Mouse (Mus musculus) Patski (cell line): Measurements from ENCODE around the gene Igf2bp2. TPM values are rescaled to one million over a fixed set of nuclear protein-coding genes. Genes with fewer than 3 reads are reported as not detected.

Experiments
- ATAC-seq: fragments of 100-300 bp; one replicate; pipeline ENCODE4 v1.8.0; 2021
- CTCF ChIA-PET: fragments of 350-600 bp; sonication (Branson Sonifier 250); formaldehyde crosslinking; loops from one replicate; lab custom pipeline; 2022; ENCODE audit warnings: inconsistent platforms; lab: Charles Lee
- POLR2A ChIA-PET: fragments of 350-600 bp; sonication (Branson Sonifier 250); formaldehyde crosslinking; loops from one replicate; lab custom pipeline; 2022; ENCODE audit warnings: antibody characterized with exemption, inconsistent platforms; lab: Charles Lee
- DNase-seq: peaks from one replicate; pipeline ENCODE4 v3.0.0-alpha.2; 2011; ENCODE audit warnings: low read depth, low spot score
- H3K27me3 ChIP-seq: fragments of 371-371 bp; one replicate; pipeline ENCODE4 v1.5.1; 2021
- CTCF ChIP-seq: fragments of 100-300 bp; IDR thresholded peaks from one replicate; pipeline ENCODE4 v1.5.1; 2021
- in situ Hi-C: fragments of 300-500 bp; cut with MboI; formaldehyde crosslinking; loops from 3 replicates; pipeline ENCODE4 v1.11.1; 2018; ENCODE audit warnings: low pct_unique_long_range_greater_than_20kb, mixed read lengths
- polyA plus RNA-seq: library from polyadenylated mRNA; unstranded; gene quantifications from one replicate; pipeline ENCODE4 v1.2.3, GENCODE M21; 2021

Gene Igf2bp2
- polyA plus RNA-seq, 1 experiment from 2014 or later, result 30.7 TPM

DNA sequence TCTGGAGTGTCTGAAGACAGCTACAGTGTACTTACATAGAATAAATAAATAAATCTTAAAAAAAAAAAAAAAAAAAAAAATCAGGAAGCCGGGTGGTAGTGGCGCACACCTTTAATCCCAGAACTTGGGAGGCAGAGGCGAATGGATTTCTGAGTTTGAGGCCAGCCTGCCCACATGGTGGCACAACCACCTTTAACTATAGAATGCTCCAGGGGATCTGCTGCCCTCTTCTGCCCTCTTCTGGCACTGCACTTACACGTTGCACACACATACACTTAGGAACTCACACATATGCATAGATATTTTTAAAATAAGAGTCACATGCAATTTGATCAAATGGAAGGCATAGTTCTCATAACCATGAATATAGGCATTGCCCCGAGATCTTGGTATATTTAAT, 35.3 kb downstream of the Igf2bp2 start:
- peak; percentile 33 for TF ChIP-seq CTCF
- ChIA-PET POLR2A (no interaction called here), CTCF (interaction anchor here (1.0 kb wide), 1 partner anchor 19 kb away, joined by 3 read pairs; no protein-coding TSS in a partner anchor)
- H3K27me3 ChIP-seq, result no peaks in the 10 kb centered on the region
- in situ Hi-C loops, result no loop called here
- ATAC-seq (no peak), DNase-seq (no peak)

DNA sequence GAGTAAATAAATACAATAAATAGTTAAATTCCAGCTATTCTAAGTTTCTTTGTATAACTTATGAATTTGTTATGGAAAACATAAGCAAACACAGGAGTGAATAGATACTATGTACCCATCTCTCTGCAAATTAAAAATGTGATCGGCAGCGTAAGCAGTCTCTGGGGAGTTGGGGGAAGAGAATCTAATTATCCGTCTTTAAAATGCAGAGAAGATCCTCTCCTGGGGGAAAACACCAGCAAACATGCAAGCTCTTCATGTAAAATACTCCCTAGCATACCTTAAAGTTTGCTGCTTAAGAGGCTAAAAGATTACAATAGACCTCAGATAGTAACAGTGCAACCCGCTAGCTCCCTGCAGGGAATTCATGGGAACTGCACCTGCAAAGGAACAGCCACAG, 36.2 kb downstream of the Igf2bp2 start:
- no peak for ATAC-seq
- POLR2A ChIA-PET, result no interaction called here
- no peaks in the 10 kb centered on the region for H3K27me3 ChIP-seq
- DNase-seq, result no peak
- no peak for TF ChIP-seq CTCF
- in situ Hi-C loops, result no loop called here
- CTCF ChIA-PET, result interaction anchor here (1.0 to 1.4 kb wide), 2 partner anchors 18 to 54 kb away, joined by 3 read pairs; no protein-coding TSS in a partner anchor

DNA sequence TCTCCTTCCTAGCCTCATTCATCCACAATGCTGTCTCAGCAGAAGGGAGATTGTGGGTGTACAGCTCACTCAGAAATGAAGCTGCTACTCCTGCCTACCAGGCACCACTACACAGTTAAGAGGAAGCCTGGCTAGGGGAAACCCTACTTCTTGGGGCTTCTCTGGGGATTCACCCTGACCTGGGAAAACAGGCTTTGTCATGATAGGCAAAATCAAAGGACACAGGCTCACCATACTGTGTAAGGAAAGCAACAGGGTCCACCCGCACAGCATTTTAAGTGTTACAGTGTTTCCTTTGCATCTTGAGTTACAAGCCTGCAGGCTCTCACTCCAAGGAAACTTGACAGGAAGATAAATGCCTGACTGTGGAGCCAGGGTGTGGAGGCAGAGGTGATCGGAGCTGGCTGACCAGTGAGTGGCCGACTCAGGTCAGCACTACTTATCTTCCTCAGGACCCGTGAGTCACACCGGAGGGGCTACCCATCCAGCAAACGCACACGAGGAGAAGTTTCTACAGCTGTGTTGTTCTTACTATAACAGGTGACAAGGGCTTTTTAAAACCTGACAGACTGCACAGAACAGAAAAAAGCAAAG, 38.7 kb downstream of the Igf2bp2 start:
- ATAC-seq (no peak), DNase-seq (no peak)
- no peaks in the 10 kb centered on the region for H3K27me3 ChIP-seq
- TF ChIP-seq CTCF, result no peak
- in situ Hi-C loops, result no loop called here
- CTCF ChIA-PET, result interaction anchor here (0.6 to 2.8 kb wide), 11 partner anchors 9 to 40 kb away, joined by 3 to 13 read pairs (median 4); no protein-coding TSS in a partner anchor
- POLR2A ChIA-PET, result no interaction called here

DNA sequence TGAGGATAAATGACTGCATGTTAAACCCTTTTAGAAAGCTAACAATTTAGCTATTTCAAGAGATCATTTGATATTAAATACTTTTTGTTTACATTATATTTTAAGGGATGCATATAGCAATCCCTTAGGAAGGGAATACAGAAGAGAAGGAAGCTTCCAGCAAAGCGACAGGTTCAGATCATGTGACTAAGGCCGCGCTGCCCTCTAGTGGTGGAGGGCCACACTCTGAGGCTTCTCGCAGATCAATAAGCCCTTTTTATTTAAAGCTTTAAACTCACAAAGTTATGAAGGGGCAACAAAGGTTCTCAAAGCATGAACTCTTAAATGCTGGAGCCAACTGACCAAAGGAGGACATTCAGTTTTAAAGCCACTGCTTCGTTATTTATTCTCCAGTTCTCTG, 39.4 kb downstream of the Igf2bp2 start:
- peak; percentile 87 for TF ChIP-seq CTCF
- DNase-seq, result no peak
- in situ Hi-C loops, result no loop called here
- no peak for ATAC-seq
- no peaks in the 10 kb centered on the region for H3K27me3 ChIP-seq
- POLR2A ChIA-PET, result no interaction called here
- CTCF ChIA-PET, result interaction anchor here (0.6 to 2.8 kb wide), 9 partner anchors 9 to 41 kb away, joined by 3 to 13 read pairs (median 4); no protein-coding TSS in a partner anchor

DNA sequence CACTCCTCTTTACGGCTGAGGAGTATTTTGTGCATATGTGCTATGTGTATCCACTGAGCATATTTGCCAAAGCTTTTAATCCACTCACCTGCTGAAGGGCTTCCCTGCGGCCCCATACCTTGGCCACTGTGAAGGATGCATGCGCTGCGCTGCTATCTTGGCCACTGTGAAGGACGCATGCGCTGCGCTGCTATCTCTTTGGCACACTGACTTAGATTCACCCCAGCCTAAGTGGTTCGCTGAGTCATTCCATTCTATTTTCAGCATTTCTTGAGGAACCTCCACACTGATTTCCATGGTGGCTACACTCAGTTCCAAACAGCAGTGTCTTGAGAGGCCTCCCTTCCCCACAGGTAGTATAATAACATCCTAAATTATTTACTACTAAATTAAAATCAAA, 42.0 kb downstream of the Igf2bp2 start:
- no peaks in the 10 kb centered on the region for H3K27me3 ChIP-seq
- no peak for TF ChIP-seq CTCF
- ATAC-seq (no peak), DNase-seq (no peak)
- ChIA-PET CTCF (no interaction called here), POLR2A (no interaction called here)
- in situ Hi-C loops, result no loop called here

DNA sequence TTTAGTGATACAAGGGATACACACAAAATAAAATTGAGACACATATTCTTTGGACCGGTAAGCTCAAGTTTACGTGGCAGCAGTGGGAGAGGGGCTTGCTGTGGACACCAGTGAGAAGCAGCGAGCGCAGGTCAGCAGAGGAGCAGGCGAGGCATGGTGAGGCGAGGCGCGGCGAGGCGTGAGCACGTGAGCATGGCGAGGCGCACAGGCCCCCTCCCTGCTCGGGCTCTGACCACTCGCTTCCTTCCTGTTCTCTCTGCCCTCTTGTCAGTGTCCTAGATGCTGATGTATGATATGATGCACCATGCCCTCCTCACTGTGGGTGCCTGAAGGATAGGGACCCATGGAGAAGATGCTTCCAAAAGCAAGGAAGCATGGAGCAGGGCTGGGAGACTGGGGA, 43.6 kb downstream of the Igf2bp2 start:
- POLR2A ChIA-PET, result no interaction called here
- CTCF ChIA-PET, result interaction anchor here (0.9 to 1.9 kb wide), 2 partner anchors 11 to 31 kb away, joined by 3 to 9 read pairs; no protein-coding TSS in a partner anchor
- no peak for TF ChIP-seq CTCF
- in situ Hi-C loops, result no loop called here
- H3K27me3 ChIP-seq, result no peaks in the 10 kb centered on the region
- ATAC-seq (no peak), DNase-seq (no peak)

DNA sequence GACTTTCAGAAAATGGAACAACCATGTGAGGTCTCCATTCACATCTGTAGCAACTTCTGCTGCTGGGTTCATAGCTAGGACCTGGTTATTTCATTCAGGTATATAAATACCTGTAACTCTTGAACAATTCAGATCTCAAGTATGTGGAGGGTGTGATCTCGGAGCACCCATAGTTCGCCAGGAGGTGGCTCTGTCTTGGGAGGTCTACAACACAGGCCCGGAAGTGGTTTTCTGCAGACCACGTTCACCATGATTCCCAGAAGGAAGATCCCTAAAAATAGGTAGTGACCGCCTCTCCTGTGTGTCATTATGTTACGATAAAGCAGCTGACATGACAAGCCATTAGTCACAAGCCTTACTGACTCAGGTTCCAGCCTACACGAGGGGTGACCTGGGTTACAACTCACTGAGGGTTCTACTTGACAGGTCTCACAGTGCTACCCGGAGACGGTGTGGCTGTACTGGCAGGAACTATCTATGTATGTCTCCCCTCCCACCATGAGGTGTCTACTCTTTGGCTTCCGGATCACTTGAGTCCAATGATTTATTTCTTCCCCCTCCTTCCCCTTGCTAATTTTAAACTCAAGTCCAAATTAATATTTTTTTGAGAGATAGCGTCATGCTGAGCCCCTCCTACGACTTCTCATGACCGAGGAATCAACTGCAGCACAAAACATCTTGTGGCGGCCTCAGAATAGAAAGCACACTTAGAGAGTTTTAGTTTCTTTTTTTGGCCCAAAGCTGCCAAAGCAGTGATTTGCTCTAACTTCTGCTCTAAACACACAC, 44.2 kb downstream of the Igf2bp2 start:
- H3K27me3 ChIP-seq, result no peaks in the 10 kb centered on the region
- DNase-seq (no peak), ATAC-seq (no peak)
- TF ChIP-seq CTCF, result peak; percentile 8
- ChIA-PET CTCF (interaction anchor here (0.9 to 1.9 kb wide), 2 partner anchors 11 to 32 kb away, joined by 3 to 9 read pairs; no protein-coding TSS in a partner anchor), POLR2A (no interaction called here)
- in situ Hi-C loops, result no loop called here

DNA sequence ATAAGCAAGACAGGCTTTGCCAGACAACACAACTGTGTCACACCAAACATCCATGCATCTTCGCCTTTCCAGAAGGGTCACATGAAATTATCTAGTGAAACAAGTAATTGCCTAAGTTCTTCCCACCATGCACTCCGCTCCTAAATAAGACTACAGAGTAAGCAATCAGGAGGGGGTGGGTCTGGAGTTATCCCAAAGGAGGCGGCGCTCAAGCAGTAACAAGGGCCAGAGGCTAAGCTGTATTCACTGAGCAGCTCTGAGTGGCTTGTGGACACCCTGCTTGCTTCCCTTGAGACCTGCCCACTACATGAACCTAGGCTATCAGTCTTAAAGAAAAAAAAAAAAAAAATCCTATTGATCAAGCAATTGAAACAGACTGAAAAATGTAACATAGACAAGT, 44.9 kb downstream of the Igf2bp2 start:
- H3K27me3 ChIP-seq, result no peaks in the 10 kb centered on the region
- ATAC-seq (no peak), DNase-seq (no peak)
- in situ Hi-C loops, result no loop called here
- ChIA-PET CTCF (interaction anchor here (1.9 kb wide), 1 partner anchor 10 kb away, joined by 9 read pairs; no protein-coding TSS in a partner anchor), POLR2A (no interaction called here)
- TF ChIP-seq CTCF, result no peak

DNA sequence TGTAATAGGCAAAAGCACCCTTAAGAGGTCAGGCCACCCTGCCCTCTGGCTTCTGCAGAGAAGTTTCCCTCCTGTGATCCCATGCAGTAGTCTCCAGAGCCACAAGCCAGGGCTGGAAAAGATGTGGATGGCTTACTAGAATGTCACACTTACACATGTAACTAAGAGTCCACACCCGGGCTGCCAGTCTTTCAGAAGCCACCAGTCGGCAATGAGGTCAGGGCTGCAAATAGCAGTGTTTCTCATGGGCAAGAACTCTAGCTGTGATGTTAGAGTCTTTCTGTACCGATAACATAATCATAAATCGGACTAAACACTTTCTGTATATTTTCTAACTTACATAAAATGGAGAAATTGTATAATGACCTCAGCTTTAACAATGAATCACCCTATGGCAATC, 46.4 kb downstream of the Igf2bp2 start:
- POLR2A ChIA-PET, result no interaction called here
- H3K27me3 ChIP-seq, result no peaks in the 10 kb centered on the region
- no peak for ATAC-seq
- in situ Hi-C loops, result no loop called here
- TF ChIP-seq CTCF, result no peak
- CTCF ChIA-PET, result no interaction called here
- no peak for DNase-seq

DNA sequence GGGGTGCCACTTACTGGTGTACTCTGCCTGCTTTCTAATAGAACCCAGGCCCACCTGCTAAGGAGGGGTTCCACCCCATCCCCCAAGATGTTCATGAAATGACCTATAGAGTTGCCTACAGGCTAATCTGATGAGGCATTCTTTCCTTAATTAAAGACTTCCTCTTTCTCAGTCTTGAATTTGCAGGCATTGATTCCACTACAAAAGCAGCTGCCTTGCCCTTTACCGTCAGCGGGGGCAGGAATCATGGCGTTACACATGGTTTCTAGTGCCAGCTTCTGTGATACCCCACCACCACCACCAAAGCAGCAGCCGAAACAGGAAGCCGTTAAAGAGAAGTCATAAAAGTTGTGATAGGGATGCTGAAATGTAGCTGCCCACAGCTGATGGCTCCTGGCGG, 47.0 kb downstream of the Igf2bp2 start:
- DNase-seq (no peak), ATAC-seq (no peak)
- TF ChIP-seq CTCF, result no peak
- CTCF ChIA-PET, result no interaction called here
- in situ Hi-C loops, result no loop called here
- POLR2A ChIA-PET, result no interaction called here
- H3K27me3 ChIP-seq, result no peaks in the 10 kb centered on the region

DNA sequence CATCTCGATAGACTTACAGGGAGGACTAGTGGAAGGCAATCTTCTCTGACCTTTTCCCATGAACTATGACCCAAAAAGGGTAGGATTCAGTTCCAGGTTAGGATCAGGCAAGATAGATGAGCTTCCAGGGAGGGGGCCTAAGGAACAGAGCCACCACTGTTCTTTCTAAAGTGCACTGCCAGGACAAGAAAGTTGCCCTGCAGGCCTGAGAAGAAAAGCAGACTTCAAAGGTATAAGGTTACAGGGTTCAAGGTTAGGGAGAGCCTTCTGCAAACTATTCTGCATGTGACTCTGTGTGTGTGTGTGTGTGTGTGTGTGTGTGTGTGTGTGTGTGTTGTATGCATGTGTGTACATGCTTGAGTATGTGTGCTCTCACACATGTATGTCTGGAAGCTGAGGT, 53.1 kb downstream of the Igf2bp2 start:
- TF ChIP-seq CTCF, result no peak
- no peaks in the 10 kb centered on the region for H3K27me3 ChIP-seq
- ChIA-PET CTCF (no interaction called here), POLR2A (no interaction called here)
- in situ Hi-C loops, result no loop called here
- no peak for DNase-seq
- no peak for ATAC-seq
